Mouse (Mus musculus) large intestine, adult 2 months (tissue): Measurements from ENCODE around the gene Cd46. TPM values are rescaled to one million over a fixed set of nuclear protein-coding genes. Genes with fewer than 3 reads are reported as not detected.
A peak's percentile ranks its signal among the peaks of the same experiment; 100 is the strongest.

Experiments used
- DNase-seq: peaks from one replicate; pipeline ENCODE4 v3.0.0-alpha.2; 2012; ENCODE audit warnings: low read depth, low spot score
- WGBS: fragments of 180-500 bp; shearing (Covaris S2); methylation state at CpG from one replicate; pipeline ENCODE4 v1.1.7; 2018; 5-methylcytosine and 5-hydroxymethylcytosine counted together
- polyA plus RNA-seq: library from polyadenylated mRNA; depleted of rRNA; stranded (reverse); fragments of >200 nt; gene quantifications from 2 replicates; pipeline ENCODE4 v1.2.3, GENCODE M21; 2012; rRNA removed

Cd46 gene
- 0.38 and 0.63 TPM in 2 replicates for polyA plus RNA-seq

DNA sequence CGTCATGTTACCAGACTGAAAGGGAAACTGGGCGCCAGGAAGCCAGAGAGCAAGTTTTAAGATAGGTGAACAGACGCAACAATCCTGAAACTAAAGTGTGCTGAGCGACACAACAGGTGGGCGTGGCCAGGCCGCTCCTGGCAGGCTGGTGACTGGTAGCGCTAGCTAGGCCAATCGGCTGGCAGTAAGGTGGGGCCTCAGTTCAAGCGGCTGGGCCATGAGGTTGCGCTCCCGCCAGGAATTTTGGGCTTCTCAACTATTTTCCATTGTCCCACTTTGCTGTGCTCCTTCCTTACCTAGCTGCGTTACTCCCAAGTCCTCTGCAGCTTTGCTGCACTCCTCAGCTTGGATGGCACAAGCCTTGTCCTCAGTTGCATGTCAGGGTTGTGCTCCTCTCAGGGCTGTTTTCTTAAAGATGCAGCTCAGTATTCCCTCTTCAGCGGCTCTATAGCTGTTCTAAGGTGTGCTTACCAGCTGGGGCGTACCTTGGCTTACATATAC is at the start of gene Cd46:
Gene Cd46 (minus strand): TSS at position 30 of the 501 bp plus-strand sequence.
- WGBS, result 5% methylated on average over 14 of the region's 14 CpGs
- DNase-seq, result peak; percentile 70

DNA sequence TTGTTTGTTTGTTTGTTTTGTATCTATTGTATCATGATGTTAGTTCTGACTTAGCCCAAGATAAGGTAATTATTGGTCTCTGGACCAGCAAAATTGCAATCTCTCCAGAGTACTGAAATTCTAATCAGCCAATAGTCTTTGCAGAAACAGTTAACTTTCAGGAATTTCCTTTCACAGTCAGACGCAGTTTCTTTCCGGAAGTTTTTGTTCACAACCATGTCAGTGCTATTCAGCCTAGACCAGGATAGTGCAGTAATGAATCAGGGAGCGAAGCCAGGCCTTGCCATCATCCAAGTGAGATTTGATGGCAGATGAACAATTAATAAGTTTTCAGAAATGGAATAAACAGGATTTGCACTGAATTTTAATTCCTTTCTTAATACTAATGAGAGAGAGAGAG is 40.0 kb upstream of the Cd46 start:
- no peak for DNase-seq
- 42% methylated on average over 3 of the region's 3 CpGs for WGBS

DNA sequence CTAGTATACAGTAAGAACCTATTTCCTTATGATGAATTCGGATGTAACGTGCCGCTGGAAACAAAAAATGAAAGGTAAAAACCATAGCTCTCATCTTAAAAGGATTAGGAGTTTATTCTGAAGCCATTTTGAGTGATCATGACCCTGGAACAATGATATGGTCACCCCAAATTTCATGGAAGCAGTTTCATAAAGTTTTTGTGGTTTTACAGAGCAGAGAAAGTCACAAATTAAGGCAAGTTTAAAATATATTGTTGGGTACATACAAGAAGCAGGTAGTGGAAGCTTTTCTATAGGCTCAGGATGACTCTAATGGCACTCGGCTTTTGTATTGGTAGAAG is 39.6 kb upstream of the Cd46 start:
- no peak for DNase-seq
- 17% methylated on average over 4 of the region's 4 CpGs for WGBS

DNA sequence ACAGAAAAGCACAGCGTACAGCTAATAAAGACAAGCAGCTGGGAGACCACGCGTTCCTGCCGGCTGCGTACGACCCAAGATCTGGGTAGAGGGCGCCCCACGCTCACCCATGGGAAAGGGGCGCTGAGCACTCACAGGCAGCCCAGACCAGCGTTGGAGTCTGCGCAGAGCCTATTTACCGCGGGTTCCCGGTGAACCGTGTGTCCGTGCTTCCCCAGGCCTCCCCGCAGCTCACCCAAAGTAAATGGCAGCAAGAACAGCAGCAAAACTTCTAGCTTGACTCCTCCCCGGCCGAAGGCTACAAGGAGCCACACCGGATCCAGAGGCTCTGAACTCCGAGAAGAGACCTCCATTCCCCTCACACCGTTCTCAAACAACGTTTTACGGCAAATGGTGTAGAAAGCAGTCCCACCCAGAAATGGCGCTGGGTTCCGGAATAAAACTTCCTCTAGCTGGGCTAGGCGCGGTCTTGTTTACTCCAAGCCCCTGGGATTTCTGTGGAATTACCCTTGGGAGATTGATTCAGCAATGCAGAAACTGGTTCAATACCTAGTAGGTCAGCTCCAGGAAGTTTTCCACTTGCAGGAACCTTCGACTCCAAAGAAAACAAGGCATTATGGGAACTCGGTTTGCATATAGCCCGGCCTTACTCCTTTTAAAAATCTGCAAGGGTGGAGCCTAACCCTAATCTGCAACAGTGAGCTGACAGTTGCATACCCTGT is 39.1 kb upstream of the Cd46 start, which contains the start of gene Cr1l:
Gene Cr1l (minus strand): TSS at position 634 of the 722 bp plus-strand sequence.
- peak; percentile 68 for DNase-seq
- under 1% methylated on average over 31 of the region's 31 CpGs for WGBS

DNA sequence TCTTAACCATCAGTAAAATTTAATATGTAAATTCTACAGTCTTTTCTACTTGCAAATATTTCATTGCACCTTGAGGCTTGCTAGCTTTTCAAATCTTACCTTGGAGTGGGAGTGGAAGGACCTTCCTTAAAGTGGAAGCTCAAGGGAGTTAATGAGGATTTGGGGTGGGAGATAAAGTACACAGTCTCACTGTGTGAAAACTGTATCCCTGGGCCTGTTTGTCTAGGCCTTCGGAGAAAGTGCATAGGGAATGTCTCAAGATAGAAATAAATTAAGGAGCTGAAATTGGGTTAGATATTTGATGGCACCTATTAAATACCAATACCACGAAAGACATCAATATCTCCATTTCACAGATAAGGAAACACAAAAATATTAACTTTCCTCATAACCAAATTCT is 38.4 kb upstream of the Cd46 start:
- 0% methylated on average over 2 of the region's 2 CpGs for WGBS
- DNase-seq, result no peak

DNA sequence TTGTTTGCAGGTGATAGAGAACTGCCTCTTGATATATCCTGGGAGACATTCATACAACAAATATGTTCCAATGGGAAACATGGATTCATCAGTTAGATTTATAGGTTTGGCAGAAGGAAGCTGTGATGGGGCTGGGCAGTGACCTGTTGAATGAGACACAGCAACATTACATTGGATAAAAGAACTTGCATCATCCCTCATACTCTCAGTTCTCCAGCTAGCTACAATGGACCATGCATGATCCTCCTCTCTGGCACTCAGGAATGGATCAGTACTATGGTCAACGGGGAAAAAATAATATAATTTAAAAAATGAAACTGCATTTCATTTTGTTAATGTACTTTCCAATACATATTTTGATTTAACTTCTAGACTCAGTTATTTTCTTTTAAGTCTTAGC is 37.8 kb upstream of the Cd46 start:
- 61% methylated on average over 1 of the region's 1 CpGs for WGBS

DNA sequence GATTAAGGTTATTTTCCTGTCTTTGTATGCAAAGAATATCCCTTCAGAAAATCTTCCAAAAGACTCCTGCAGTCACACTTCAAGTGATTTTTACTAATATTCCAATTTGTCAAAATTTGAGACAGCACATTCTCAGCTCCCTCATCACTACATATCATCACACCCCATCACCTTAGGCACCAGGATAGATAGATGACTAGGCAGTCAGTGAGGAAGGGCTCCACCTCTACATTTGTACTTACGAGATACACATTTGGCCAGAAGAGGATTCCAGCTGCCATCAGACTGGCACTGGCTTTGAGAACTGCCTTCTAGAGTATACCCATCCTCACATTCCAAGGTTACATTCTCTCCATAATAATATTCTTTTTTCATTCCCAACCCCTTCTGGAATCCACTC is 22.4 kb upstream of the Cd46 start:
- DNase-seq, result no peak
- 94% methylated on average over 1 of the region's 1 CpGs for WGBS

More for the DNA sequence above, 37.8 kb upstream of the Cd46 start:
- no peak for DNase-seq

DNA sequence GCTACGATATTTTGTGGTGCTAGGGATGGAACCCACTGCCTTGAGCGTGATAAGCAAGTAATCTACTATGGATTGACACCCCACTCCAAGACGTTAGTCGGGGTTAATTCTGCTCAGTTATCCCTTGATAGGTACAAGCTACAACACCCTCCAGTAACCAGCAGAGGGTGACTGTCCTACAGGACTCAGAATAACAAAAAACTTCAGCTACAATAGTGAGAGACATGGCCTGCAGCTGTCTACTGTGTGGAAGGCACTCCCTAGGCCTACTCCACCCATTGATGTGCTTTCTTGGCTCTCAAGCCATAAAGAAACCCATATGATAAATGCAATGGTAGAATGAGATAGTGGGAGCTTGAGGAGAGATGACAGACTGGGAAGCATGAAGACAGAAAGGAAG is 21.6 kb upstream of the Cd46 start:
- 88% methylated on average over 4 of the region's 4 CpGs for WGBS
- no peak for DNase-seq

DNA sequence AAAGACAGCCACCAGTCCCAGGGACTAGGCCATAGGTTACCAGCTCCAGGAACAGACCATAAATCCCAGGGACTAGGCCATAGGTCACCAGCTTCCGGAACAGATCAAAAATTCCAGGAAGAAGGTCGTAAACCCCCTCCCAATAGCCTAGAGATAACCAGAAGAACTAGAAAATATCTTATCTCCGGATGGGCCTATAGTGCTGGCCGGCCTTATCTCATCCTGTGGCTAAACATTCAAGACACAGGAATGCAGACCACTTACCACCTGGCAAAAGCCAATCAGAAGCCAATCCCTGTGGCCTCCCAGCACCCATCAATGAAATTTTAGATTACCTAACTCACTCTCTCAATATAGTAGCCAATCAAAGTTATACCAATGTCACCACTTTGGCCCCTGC is 8.6 kb upstream of the Cd46 start:
- WGBS, result 35% methylated on average over 4 of the region's 4 CpGs
- DNase-seq, result no peak

DNA sequence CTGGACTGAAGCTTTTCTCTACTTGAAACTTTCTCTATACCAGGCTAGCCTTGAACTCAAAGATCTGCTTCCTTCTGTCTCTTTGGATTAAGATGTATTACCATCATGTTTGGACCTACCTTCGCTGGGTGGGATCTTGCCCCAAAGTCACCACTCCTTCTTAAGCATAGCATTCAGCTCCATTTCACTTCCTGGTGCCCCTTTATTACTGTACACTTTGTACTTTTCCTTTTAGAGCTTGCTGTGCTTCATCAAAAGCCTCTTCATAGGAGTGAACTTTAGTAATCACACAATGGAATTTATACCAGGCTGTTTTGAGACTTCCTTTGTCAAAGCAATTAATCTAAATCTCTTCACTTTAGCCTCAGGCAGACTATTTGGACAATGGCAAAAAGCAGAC is 6.0 kb upstream of the Cd46 start:
- WGBS, result 57% methylated on average over 1 of the region's 1 CpGs
- no peak for DNase-seq

DNA sequence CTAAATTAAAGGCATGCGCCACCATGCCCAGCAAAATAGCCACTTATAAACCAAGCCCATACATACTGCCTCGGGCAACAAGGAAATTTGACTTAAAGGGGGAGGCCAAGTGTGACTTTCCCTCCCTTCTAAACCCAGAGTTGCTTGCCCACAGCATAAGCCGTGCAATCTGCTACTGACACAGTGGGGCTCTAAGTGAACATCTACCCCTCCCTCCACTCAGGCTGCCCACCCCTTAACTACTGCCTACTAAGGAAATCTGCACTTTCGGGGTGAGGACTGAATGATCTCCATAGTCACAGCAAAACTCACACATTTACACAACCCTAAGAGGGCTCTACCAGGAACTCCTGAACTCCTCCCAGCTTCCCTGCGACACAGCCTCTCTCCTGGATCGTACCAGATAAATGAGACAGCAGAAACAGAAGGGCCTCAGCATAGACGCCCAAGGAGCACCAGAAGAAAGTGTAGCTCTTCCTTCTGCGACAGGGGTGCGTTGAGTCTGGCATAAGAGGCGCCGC is 290 bp downstream of the Cd46 start:
- 13% methylated on average over 11 of the region's 11 CpGs for WGBS
- peak; percentile 8 for DNase-seq

DNA sequence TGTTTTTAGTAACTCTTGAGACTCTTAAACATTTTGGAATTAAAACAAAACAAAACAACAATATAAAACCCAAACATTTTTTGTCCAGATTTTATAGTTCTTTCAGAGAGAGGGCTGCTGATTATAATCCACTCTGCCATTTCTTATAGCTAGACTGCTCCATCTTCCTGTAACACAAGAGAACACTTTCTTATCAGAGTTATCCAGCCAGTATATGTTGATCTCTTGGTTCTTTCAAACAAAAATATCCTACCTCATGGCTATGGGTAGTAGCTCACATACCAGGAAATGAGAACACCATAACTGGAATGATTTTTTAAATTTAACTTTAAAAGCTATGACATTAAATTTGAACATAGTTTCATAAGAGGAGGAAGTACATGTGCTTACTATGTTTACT is 9.9 kb downstream of the Cd46 start:
- DNase-seq, result no peak

DNA sequence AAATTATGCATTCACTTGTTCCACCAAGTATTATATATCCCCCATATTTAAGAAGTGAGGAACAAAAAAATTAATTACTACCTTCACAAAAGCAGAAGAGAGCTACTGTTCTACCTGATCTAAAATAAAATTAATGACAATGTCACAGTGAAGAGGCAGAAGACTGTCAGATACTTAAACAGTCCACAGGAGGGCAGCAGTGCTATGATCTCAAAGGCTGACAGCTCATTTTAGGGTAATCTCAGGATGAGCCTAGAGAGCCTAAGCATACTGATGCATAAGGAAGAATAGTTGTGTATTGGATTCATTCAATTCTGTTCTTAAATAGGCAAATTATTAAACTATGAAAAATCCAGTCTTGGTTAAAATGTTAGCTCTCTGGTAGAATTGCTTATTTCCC is 51.6 kb downstream of the Cd46 start:
- no peak for DNase-seq

DNA sequence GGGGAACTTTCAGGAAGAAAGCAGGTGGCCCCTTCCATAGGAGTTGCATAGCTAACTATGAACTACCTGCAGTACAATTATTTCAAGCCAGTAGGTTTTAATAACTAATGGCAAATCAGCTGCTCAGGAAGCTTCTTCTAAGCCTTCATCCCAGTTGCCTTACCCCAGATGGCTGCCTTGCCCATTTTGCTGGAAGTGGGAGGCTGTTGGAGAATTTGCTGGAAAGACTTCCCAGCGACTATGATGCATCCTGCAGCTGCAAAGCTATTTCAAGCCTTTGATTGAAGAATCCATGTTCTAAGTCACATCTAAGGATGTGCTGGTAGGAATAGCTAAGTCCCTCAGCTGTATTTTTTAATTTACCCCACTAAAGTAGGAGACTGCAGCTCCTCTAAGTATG is 53.7 kb downstream of the Cd46 start:
- no peak for DNase-seq
- 85% methylated on average over 1 of the region's 1 CpGs for whole genome bisulfite sequencing

DNA sequence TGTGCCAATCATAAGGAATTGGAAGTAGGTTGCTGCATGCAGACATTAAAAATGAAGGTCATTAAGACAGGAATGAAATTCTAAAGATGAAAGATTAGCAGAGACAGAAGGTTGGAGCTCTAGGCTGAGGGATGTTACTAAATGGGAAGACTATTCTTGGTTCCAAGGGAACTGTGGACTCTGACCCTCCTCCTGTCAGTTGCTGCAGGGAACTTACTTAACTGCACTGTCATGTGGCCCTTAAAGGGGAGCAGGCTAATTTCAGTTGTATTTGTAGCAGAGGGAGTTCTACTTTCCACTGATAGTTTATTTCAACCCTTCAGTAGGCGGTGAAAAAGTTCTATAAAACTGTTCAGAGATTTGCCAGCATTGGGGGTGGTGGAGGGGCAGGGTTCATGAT is 54.1 kb downstream of the Cd46 start:
- 62% methylated on average over 1 of the region's 1 CpGs for WGBS
- DNase-seq, result no peak

DNA sequence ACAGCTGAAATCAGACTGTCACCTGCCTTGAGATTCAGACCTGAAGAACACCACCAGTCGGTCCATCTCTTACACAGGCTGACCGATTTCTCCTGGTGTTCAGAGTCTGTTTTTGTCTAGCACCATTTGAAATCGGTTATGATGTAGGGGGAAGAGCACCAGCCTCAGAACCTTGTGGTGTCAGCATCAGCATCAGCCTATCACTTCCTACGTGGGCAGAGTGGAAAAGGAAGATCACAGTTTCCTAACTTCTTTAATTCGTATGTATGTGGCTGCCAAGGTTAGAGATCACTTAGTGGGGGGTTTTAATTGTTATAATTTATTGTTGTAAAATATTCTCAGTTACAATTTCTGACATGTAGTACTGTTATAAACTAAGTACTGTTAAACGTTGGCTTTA is 54.6 kb downstream of the Cd46 start:
- WGBS, result 82% methylated on average over 6 of the region's 6 CpGs
- no peak for DNase-seq

DNA sequence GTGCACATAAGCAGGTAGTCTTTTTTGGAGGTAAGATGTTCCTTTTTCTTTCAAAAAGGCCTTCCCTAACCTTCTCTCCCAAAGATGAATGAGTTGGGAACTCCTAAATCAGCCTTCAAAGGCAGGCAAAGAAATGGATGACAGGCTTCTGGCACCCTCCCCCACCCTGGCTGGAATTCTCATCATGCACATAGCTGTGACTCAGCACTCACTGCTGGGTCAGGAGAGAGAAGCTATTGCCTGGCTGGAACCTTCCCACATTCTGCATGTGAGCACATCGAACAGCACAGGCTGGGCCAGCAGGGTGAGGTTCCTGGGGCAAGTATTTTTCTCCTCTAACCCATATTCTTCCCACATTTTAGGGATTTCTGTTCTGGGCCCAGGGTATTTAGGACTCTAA is 58.1 kb downstream of the Cd46 start:
- no peak for DNase-seq
- 51% methylated on average over 1 of the region's 1 CpGs for WGBS

DNA sequence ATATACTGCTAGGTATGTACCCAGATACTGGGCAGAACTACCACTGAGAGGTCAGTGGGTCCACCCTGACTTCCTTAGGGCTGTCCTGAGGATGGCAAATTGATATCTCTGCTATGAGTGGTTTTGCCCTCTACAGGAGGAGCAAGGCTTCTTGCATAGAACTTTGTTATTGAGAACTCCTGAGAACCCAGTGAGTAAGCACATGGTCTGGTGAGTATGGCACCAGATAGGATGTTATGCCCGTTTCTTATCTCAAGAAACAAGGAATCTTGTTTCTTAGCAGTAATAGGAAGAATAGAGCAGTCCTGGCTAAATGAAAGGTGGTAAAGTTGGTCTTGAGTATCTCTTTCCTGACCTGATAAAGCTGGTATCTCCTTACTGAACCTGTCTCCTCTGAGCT is 59.3 kb downstream of the Cd46 start:
- WGBS, result 92% methylated on average over 1 of the region's 1 CpGs
- DNase-seq, result no peak

DNA sequence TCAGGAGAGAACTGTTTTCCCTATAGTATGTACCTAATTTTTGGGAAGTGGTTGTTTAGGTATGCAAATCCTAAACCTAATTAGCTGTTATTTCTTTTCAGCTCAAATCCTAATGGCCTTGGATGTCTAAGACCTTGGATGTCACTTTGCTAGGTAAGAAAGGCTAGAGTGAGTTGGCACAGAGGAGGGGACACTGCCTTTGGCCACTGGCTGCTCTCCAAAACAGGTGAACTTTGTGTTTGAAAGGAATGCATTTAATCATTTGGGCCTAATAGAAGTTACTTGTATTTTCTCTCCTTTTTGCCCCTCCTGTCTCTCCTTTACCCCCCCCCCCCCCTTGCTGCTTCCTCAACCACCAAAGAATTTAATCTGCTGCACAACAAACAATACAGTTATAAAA is 60.3 kb downstream of the Cd46 start:
- no peak for DNase-seq

DNA sequence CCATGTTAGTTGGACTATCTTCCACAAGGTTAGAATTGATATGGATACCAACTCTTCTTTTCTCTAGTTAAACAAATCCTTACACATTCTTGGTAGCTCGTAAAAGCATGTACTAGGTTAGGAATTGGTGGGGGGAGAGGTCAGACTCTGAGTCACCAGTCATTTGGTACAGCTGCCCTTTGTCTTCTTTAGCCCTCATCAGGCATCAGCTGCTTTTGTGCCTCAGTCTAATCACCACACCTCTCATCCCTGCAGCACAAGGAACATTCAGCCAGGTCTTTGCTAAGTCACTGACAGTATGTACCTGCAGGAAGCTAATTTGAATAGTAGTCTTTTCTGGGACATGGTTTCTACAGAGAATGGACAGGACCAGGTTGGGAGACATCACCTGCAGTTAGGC is 64.5 kb downstream of the Cd46 start:
- 29% methylated on average over 1 of the region's 1 CpGs for WGBS
- no peak for DNase-seq

DNA sequence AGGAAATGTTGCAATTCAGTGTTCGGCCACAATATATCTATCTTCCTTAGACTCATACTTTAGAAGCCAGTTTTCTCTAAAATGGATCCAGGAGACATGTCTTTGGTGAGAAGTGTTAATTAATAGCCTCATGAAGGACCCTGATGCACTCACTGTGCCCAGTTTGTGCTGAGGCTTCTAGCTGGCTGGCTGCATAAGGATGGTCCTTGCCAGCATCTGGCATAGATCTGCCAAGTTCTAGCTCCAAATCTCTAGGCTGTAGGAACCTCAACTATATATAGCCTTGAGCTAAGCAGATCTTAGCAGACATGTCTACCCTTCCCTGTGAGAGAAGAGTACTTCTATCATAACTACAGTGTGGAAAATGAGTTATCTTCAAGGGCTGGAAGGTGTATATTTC is 68.2 kb downstream of the Cd46 start:
- WGBS, result 70% methylated on average over 1 of the region's 1 CpGs
- DNase-seq, result no peak

DNA sequence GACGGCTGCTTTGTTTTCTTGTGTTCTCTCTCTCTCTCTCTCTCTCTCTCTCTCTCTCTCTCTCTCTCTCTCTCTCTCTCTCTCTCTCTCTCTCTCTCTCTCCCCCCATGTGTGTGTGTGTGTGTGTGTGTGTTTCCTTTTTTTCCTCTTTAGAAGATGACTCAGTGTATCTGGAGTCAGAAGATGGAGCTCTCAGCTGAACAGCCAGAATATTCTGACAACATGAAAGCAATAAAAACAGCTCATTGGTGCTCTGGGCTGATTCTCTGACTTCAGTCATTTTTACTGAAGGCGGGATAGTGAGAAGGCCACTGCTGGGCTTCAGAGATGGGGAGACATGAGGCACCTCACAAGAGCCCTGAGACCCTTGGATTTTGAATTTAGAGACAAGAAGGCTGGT is 70.2 kb downstream of the Cd46 start:
- WGBS, result 93% methylated on average over 2 of the region's 2 CpGs
- DNase-seq, result no peak
